Mouse (Mus musculus) layer of hippocampus, adult 9-10 months (tissue): ENCODE results near the gene Lactb.
"Not testable (repeated sequence)": the region's sequence is repeated elsewhere in the genome, so short reads cannot be mapped to it uniquely, and the experiment has no call there.

Source experiments
- DNase-seq: peaks from one replicate; pipeline ENCODE4 v3.0.0; 2022; ENCODE audit warnings: low spot score

Gene Lactb

DNA sequence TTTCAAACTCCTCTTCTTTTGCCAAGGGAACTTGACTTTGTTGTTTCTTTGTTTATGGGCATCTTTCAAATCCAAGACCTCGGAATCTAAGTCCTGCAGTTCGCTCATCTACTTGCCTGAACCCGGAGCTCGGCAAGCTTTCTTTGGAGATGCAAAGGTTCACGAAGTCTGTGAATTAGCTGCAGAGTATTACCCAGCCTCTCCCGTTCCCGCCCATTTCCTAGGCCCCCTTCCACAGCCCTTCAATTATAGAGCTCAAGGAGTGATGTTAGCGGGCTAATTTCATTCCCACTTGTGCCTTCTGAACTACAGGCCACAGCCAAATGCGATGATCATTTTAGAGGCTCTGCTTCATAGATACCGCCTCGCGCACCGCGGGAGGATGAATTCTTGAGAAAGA is 55.3 kb downstream of the Lactb start:
- DNase-seq: no peak

DNA sequence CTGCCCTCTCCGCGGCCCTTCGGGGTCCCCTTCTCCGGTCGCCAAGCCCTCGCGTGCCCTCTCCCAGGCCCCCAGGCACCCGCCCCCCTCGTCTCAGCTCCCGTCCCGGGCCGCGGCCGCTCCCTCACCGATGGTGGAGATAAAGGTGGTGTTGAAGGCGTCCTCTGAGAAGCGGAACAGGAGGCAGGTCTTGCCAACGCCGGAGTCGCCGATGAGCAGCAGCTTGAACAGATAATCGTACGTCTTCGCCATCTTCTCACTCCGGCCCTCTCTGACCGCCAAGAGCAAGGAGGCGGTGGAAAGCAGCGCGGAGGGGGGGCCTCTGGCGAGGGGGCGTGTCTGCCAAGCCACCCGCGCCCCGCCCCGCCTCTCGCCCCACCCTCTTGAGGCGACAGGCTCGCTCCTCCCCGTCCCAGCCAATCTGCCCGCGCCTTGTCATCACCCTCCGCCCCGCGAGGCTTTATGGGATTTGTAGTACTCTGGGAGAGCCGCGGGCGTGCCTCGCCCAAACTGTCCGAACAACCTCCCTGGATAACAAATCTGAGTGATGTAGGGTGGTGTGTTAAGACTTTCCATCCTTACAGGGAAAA is 55.8 kb downstream of the Lactb start, which contains the start of gene Rab8b:
TSS of gene Rab8b (minus strand) at position 306 of the 590 bp plus-strand sequence.
- DNase-seq: peak; percentile 88

DNA sequence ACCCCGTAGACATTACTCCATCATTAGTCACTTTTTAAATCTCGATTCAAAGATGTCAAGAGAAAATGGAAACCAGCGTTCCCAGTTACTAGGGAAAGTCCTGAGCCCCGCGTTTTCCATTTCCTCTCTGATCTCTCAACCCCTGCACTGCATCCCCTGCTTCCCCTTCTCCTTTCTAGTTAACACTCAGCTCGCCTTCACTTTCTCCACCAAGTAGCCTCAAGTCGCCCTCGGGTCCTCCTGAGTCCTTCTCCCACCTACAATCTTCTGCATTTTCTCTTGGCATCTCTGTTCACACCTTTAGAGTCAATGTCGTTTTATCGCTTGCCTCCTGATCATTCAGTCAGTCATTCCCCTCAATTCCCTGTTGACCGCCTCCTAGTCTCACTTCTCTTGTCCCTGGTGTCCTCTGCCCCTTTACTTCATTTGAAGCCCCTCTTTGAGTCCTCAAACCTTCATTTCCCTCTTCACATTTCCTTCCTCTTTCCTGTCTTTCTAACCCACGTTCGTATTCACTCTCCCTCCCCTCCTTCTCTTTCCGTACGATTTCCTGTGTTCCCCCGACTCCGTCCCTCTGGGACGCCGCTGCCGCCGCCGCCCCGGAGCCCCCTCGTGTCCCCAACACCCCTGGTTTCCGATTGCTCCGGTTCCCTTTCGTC is 56.5 kb downstream of the Lactb start:
- DNase-seq: no peak

DNA sequence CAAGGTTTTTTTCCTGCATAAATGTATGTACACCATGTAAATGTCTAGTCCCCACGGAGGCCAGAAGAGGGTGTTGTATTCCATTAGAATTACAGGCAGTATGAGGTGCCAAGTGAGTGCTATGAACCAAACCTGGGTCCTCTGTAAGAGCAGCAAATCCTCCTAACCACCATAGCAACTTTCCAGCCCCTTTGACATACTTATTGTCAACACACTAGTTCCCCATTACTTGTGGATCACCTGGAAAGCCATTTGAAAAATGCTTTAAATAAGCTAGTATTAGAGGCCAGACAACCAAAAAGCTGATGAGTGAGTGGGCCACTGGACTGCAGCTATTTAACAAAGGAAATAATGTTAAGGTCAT is 57.4 kb downstream of the Lactb start:
- DNase-seq: no peak

DNA sequence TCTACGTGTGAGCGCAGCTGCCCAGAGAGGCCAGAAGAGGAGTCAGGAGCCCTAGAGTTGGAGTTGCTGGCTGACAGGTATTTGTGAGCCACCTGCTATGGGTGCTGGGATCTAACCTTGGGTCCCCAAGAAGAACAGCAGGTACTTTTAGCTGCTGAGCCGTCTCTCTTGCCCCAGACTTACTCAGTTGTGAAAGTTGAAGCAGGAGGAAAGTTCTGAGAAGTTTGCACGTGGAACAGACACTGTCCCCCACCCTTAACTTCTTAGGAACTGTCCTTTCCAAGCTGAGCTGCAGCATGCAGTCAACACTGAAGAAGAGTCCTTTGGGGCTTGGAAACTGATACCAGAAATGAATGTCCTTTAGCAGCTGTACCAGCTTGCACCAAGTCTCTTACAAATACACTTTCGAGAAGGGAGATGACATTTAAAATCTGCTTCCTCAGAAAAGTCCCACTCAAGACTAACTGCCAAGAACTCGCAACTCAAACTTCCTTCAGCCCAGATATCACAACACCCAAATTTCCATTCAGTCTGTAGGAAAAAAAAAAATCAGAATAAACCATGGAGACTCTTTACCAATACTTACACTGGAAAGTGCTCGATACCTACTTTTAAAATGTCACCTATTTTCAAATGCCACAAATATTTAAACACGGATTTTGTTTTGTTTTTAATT is 57.9 kb downstream of the Lactb start:
- DNase-seq: no peak

DNA sequence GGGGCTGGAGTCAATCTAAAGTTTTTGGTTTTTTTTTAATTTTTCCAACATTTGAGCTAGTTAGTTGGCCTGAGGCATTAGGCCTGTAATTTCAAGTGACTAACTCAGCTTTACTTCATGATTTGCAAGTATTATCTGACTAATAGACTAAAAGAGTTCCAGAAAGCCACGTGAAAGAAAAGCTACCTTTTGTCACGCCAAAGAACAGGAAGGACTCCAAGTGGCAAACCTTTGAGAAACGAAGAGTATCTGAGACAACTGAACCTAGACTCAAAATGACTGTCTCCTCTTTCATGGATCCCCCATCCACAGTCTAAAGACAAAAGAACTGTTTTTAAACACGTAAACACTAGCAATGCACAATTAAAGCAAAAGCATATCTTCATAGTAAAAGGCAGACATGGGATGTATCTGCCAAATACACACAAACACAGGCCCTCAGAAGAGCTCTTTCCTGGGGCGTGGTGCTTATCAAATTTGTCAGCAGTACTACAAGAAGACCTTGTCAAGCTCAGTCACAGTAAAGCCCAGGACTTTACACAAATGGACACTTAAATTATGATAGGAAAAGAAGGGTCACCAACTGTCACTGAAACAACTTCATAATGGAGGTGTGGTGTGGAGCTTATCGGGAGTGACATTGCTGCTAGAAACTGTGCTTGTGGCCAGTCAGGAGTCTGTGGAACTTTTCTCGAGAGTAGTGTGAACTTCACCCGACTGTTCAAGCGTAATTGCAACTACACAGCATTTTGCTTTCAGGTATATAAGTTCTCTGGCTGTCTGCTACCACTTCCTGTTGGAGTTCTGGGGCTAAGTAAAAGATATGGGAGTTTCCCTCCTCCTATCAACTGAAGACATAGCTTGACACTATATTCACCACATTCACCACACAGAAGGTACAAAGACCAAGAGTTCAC is 59.2 kb downstream of the Lactb start:
- no peak for DNase-seq

DNA sequence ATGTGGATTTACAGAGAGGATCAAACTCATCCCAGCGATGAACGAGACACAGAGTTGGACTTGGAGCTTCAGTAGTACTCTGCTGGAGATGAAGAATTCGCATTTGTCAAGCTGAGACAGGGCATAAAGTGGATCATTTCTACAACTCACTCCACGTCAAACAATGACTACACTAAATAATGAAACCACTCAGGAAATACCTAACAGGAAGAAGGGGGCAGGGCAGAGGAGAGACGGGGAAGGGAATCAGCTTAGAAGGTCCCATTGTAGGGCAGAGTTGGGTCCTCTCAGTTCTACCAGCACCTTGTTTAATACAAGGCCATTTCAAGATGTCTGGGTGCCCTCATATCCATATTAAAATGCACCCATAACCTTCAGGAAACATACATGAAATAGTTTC is 59.9 kb downstream of the Lactb start:
- DNase-seq: no peak

DNA sequence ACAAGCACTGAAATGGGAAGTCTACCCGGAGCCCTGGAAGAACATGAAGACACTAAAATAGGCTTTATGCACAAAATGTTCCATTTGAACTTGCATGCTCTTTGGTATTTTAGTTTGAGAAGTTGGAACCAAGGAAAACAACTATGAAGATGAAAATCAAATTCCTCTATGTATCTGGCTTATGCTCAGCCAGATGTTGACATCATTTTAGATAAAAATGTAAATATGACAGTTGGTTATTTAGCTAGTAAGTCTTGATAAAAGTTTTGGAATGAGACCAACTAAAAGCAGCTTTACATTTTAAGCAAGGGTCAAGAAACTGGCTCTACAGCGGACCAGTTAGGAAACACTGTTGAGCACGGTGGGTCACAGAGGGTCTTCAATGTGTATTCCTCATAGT is 60.7 kb downstream of the Lactb start:
- DNase-seq: no peak

DNA sequence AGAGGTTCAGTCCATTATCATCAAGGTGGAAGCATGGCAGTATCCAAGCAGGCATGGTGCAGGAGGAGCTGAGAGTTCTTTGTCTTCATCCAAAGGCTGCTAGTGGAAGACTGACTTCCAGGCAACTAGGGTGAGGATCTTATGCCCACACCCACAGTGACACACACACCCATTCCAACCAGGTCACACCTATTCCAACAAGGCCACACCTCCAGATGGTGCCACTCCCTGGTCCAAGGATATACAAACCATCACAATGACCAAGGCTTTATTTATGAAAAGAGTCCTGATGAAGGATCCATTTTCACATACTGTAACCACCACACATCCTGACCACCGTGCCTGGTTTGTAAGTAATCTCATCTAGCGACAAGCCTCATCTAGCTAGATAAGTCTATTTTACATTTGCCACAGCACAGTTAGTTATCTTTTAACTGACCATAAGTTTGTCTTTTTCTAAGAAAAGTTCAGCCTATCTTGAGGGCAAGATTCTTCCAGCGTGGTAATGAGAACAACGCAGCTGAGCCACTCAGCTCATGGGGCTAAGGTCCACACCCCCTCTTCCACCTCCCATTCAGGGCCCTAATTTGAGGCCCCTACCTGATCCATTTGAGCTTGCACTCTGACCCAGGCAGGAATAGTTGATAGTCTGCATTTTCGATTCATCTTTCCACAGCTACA is 61.9 kb downstream of the Lactb start:
- DNase-seq: not testable (repeated sequence)

DNA sequence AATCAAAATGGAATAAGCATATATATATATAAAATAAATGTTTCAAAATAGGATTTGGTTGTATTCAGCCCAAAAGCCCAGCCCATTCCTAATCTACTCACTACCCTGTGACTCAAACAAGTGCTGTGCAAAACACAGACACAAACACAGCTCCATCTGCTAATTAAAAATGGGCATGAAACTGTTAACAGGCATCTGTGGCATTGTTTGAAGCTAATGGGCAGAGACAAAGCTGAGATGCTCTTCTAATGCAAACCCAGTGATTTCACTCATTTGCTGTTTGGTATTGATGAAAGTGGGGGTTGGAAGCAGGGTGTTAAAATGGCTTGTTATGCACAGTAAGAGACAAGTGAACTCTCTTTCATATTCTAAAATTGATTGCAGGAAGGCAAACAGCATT is 63.0 kb downstream of the Lactb start:
- no peak for DNase-seq

DNA sequence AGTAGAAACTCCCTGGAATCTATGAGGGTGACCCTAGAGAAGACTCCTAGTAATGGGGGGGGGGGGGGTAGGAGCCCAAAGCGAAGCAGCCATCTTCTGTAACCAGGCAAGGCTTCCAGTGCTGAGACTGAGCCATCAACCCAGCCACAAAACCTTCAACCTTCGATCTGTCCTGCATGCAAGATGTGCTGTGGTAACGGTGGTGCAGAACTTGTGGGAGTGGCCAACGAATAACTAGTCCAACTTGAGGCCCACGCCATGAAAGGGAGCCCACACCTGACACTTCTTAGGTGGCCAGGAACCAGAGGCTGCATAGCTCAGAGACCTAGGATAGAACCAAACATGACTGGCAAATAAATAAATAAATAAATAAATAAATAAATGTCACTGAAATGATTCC is 64.6 kb downstream of the Lactb start:
- DNase-seq: no peak

DNA sequence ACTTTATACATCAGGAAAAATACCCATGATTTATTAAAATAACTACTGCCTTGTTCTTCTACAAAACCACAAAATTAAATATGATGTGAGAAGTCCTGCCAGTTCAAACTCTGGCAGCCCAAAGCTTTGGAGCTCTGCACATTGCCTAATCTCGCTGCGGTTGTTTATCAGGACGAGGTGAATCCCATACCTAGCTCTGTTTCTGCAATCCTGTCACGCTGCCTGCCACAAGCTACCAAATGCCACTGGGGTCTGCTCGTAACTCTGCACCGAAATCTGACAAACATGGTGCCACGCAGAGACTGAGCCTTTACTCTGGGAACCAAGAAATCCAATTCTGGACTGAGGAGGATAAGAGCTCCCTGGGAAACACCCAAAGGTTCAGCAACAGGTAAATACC is 65.4 kb downstream of the Lactb start:
- DNase-seq: no peak

DNA sequence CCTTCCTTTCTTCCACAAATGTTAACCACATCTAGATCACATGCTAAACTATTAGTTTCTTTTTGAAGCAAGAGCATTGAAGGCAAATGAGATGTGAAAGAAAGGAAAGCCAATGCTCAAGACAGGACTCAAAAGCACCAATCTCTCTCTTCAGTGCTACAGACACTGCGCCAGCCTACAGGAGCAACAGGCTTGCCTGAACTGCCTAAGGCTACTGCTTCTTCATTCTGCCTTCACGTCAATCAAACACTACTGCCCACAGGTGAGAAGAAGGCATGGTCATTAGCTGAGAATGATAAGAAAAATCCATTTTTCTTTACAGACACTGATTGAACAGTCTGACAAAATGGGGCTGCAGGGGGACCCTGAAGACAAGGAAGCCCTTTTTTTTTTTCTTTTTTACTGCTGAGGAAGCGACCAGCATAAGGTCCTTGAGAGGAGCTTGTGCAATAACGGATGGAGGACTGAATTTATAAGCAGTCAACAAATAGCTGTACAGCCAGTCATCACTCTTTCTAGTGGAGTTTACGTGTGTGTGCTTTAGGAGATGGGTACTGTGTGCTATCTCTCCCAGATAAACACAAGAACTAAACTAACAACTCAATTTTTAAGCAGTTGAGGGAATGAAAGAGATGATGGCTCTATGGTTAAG is 67.4 kb downstream of the Lactb start:
- DNase-seq: no peak

DNA sequence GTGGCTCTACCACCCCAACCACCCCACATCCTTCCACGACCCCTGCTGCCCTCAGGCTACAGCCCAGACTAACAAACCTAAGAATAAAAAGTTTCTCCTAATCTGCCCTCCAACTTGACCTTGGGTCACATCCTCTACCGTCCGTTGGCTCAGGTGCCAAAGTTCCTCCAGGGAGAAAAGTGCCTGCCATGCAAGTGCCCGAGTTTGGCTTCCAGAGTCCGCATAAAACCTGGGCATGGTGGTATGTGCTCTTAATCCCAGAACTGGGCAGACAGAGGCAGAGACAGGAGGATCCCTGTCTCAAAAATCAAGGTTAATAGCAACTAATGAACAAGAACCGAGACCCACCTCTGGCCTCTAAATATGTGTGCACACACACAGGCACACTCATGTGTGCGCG is 68.2 kb downstream of the Lactb start:
- DNase-seq: no peak

DNA sequence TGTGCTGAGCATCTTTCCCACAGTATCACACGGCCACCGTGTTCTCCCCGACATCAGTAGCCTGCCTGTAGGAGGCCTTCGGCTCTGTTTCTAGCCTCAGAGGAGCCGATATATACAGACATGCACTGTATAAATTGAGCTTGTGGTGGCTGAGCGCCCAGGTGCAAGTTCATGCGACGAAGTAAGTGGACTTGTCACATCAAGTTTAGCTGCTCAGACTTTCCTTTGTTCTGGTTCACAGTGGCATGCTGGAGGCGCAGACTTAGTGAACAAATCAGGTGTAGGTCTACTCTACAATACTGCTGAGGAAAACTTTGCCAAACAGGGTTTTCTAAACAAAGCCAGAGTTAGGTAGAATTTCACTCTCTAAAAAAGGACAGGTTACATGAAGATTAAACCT is 69.3 kb downstream of the Lactb start:
- no peak for DNase-seq
